Mouse (Mus musculus) forebrain, embryonic 12.5 days (tissue): ENCODE results near the gene Rxfp3. TPM values are rescaled to one million over a fixed set of nuclear protein-coding genes. Genes with fewer than 3 reads are reported as not detected.
"Not testable (repeated sequence)": the region's sequence is repeated elsewhere in the genome, so short reads cannot be mapped to it uniquely, and the experiment has no call there.

Source experiments
- ATAC-seq: fragments of 200-750 bp; cut with Nextera tagmentation; 2 replicates; pipeline ENCODE4 v1.8.0; 2017; ENCODE audit warnings: moderate TSS enrichment; ENCODE audit not compliant: low FRiP score
- H3K27ac ChIP-seq: fragments of 300-500 bp; sonication (generic); 2 replicates; pipeline ENCODE4 v1.5.1; 2016; ENCODE audit warnings: mild to moderate bottlenecking
- H3K27me3 ChIP-seq: fragments of 300-500 bp; sonication (generic); 2 replicates; pipeline ENCODE4 v1.6.1; 2016; ENCODE audit warnings: mild to moderate bottlenecking
- H3K36me3 ChIP-seq: fragments of 300-500 bp; sonication (generic); replicated peaks from 2 replicates; pipeline ENCODE4 v1.6.1; 2016; ENCODE audit warnings: mild to moderate bottlenecking
- H3K4me1 ChIP-seq: fragments of 300-500 bp; sonication (generic); 2 replicates; pipeline ENCODE4 v1.6.1; 2016
- H3K4me2 ChIP-seq: fragments of 300-500 bp; sonication (generic); 2 replicates; pipeline ENCODE4 v1.6.1; 2016; ENCODE audit warnings: mild to moderate bottlenecking, moderate library complexity
- H3K4me3 ChIP-seq: fragments of 300-500 bp; sonication (generic); replicated peaks from 2 replicates; pipeline ENCODE4 v1.5.1; 2016; ENCODE audit warnings: mild to moderate bottlenecking
- H3K9ac ChIP-seq: fragments of 300-500 bp; sonication (generic); 2 replicates; pipeline ENCODE4 v1.6.1; 2016; ENCODE audit warnings: mild to moderate bottlenecking
- H3K9me3 ChIP-seq: fragments of 300-500 bp; sonication (generic); 2 replicates; pipeline ENCODE4 v1.6.1; 2016
- WGBS: fragments of 180-500 bp; shearing (Covaris S2); methylation state at CpG from one replicate; pipeline ENCODE4 v1.1.7; 2016; 5-methylcytosine and 5-hydroxymethylcytosine counted together
- polyA plus RNA-seq: library from polyadenylated mRNA; unstranded; fragments of >200 nt; fragmentation: Nextera tagmentation; extraction: Ambion mirVana; gene quantifications from 2 replicates; pipeline ENCODE4 v1.2.1, GENCODE M21; 2016

Rxfp3 gene
- polyA plus RNA-seq, 1 experiment from 2014 or later: 2.5 TPM

- no peaks in the 10 kb centered on the region for H3K4me1 ChIP-seq
- H3K9me3 ChIP-seq: no peaks in the 10 kb centered on the region
- 74% methylated on average over 4 of the region's 4 CpGs for WGBS
- ATAC-seq: no peak
- H3K27me3 ChIP-seq: no peaks in the 10 kb centered on the region
- no peak overlapping the region for H3K9ac ChIP-seq
- no peaks in the 10 kb centered on the region for H3K36me3 ChIP-seq
- H3K27ac ChIP-seq: no peak overlapping the region
- no peak overlapping the region for H3K4me3 ChIP-seq
- H3K4me2 ChIP-seq: no peak overlapping the region
Observed at GRCm38 (mm10) chr15:11026801-11027561, 10.8 kb downstream of the Rxfp3 start.

DNA sequence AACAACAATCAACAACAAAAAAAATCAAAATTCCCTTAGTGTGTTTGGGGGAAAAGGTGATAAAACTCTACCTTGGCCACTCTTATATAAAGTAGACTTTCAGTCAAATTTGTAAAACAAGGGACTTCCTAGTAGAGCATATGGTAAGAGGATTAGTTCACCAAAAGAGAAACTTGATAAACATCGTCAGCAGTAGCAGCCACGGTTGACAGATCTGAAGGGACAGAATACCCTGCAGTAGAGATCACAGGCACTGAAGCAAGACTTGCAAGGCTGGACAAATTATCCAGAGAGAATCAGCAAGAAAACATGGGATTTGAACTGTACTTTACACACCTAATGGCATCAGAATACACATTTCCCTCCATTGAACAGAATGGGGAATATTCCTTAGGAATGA, 22.9 kb downstream of the Rxfp3 start:
- Histone ChIP-seq H3K27ac (no peak overlapping the region), H3K27me3 (no peaks in the 10 kb centered on the region), H3K4me3 (no peak overlapping the region), H3K36me3 (no peaks in the 10 kb centered on the region), H3K4me1 (no peaks in the 10 kb centered on the region), H3K9ac (no peak overlapping the region), H3K9me3 (no peaks in the 10 kb centered on the region), H3K4me2 (no peak overlapping the region)
- no peak for ATAC-seq
- 37% methylated on average over 2 of the region's 2 CpGs for WGBS

GRCm38 (mm10) chr15:11010976-11011548, 26.7 kb downstream of the Rxfp3 start:
- 95% methylated on average over 11 of the region's 11 CpGs for WGBS
- no peak for ATAC-seq
- no peak overlapping the region for H3K4me3 ChIP-seq
- no peak overlapping the region for H3K4me2 ChIP-seq
- no peaks in the 10 kb centered on the region for H3K36me3 ChIP-seq
- no peak overlapping the region for H3K27ac ChIP-seq
- no peak overlapping the region for H3K9ac ChIP-seq
- H3K9me3 ChIP-seq: no peaks in the 10 kb centered on the region
- H3K4me1 ChIP-seq: no peaks in the 10 kb centered on the region
- H3K27me3 ChIP-seq: no peaks in the 10 kb centered on the region

- H3K9me3 ChIP-seq: no peaks in the 10 kb centered on the region
- H3K27ac ChIP-seq: no peak overlapping the region
- H3K4me3 ChIP-seq: no peak overlapping the region
- H3K36me3 ChIP-seq: no peaks in the 10 kb centered on the region
- no peak overlapping the region for H3K9ac ChIP-seq
- ATAC-seq: no peak
- 23% methylated on average over 5 of the region's 5 CpGs for WGBS
- H3K4me1 ChIP-seq: no peaks in the 10 kb centered on the region
- H3K27me3 ChIP-seq: no peaks in the 10 kb centered on the region
- H3K4me2 ChIP-seq: no peak overlapping the region
Observed at GRCm38 (mm10) chr15:11008756-11009155, 29.0 kb downstream of the Rxfp3 start.

- no peaks in the 10 kb centered on the region for H3K27me3 ChIP-seq
- H3K9me3 ChIP-seq: no peaks in the 10 kb centered on the region
- ATAC-seq: no peak
- 87% methylated on average over 6 of the region's 6 CpGs for WGBS
- no peak overlapping the region for H3K9ac ChIP-seq
- H3K36me3 ChIP-seq: no peaks in the 10 kb centered on the region
- H3K4me2 ChIP-seq: no peak overlapping the region
- no peak overlapping the region for H3K4me3 ChIP-seq
- H3K4me1 ChIP-seq: no peaks in the 10 kb centered on the region
- no peak overlapping the region for H3K27ac ChIP-seq
Observed at GRCm38 (mm10) chr15:11004646-11005045, 33.1 kb downstream of the Rxfp3 start.

DNA sequence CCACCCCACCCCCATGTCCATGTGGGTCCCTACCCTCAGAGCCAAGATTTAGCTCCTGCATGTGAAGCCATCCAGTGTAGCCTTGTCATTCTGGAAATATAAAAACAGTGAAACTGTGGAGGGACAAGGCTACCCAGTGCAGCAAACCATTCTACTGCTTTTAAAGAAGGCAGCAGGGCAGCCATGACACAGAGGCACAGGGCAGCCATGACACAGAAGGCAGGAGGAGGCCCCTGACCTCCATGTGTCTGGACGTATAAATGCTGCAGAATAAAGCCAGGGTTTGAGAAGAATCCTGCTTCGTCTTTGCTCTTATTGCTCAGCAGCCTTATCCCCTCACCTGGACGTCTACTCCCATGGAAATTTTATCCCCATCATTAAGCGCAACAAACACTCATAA, 34.0 kb downstream of the Rxfp3 start:
- H3K4me2 ChIP-seq: no peak overlapping the region
- H3K27me3 ChIP-seq: no peaks in the 10 kb centered on the region
- no peaks in the 10 kb centered on the region for H3K9me3 ChIP-seq
- WGBS: 93% methylated on average over 4 of the region's 4 CpGs
- no peak for ATAC-seq
- H3K36me3 ChIP-seq: no peaks in the 10 kb centered on the region
- H3K4me3 ChIP-seq: no peak overlapping the region
- H3K4me1 ChIP-seq: no peaks in the 10 kb centered on the region
- no peak overlapping the region for H3K9ac ChIP-seq
- no peak overlapping the region for H3K27ac ChIP-seq

DNA sequence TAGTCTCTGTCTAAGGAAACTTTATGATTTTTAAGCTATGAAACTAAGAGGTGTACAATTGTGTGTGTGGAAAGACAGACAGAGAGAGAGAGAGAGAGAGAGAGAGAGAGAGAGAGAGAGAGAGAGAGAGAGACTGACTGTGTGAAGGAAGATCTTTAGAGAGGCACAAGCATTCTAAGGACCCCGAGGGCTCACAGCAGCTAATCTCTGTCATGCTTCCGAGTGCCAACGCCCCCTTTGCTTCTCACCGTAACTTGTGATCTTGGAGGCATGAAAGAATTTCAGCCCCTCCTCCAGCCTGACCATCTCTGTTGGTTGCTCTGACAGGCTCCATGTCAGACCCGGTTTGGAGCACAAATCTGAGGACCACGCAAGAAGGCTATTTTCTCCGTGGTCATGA, 37.4 kb downstream of the Rxfp3 start, which contains the start of gene Slc45a2:
Gene Slc45a2, plus strand, starts transcription at position 301 of the 400 bp plus-strand sequence.
- no peaks in the 10 kb centered on the region for H3K27me3 ChIP-seq
- no peak within 1 kb of the TSS for H3K27ac ChIP-seq
- no peaks in the 10 kb centered on the region for H3K9me3 ChIP-seq
- no peak within 1 kb of the TSS for H3K4me2 ChIP-seq
- no peaks in the 10 kb centered on the region for H3K4me1 ChIP-seq
- H3K4me3 ChIP-seq: no peak within 1 kb of the TSS
- ATAC-seq: no peak
- no peak within 1 kb of the TSS for H3K9ac ChIP-seq
- H3K36me3 ChIP-seq: no peaks in the 10 kb centered on the region
- WGBS: 60% methylated on average over 7 of the region's 7 CpGs

GRCm38 (mm10) chr15:10999832-11000231, 38.0 kb downstream of the Rxfp3 start:
- Histone ChIP-seq H3K36me3 (no peaks in the 10 kb centered on the region), H3K4me1 (no peaks in the 10 kb centered on the region), H3K27me3 (no peaks in the 10 kb centered on the region), H3K9ac (no peak overlapping the region), H3K27ac (no peak overlapping the region), H3K4me2 (no peak overlapping the region), H3K9me3 (no peaks in the 10 kb centered on the region), H3K4me3 (no peak overlapping the region)
- WGBS: 59% methylated on average over 5 of the region's 5 CpGs
- no peak for ATAC-seq

- 100% methylated on average over 1 of the region's 1 CpGs for WGBS
- Histone ChIP-seq H3K27me3 (no peaks in the 10 kb centered on the region), H3K27ac (no peak overlapping the region), H3K9me3 (no peaks in the 10 kb centered on the region), H3K36me3 (no peaks in the 10 kb centered on the region), H3K4me2 (no peak overlapping the region), H3K4me3 (no peak overlapping the region), H3K4me1 (no peaks in the 10 kb centered on the region), H3K9ac (no peak overlapping the region)
- ATAC-seq: no peak
Observed at GRCm38 (mm10) chr15:10991566-10991965, 46.2 kb downstream of the Rxfp3 start.

DNA sequence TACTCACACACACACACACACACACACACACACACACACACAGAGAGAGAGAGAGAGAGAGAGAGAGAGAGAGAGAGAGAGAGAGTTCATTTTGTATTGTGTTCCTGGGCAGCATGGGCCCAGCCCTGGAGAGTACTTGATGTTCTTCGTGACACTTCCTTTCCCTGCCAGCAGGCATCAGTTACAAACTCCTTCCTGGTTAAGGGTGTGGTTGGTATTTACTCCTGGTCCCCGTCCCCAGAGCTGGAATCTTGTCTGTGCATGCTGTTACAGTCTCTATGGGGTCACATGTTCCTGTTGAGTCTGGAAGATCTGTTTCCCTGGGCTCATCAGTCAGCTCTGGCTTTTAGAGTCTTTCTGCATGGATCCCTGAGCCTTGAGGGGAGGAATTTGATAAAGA, 47.4 kb downstream of the Rxfp3 start:
- 64% methylated on average over 2 of the region's 2 CpGs for WGBS

GRCm38 (mm10) chr15:10986477-10986876, 51.3 kb downstream of the Rxfp3 start:
- not testable (repeated sequence) for H3K4me1 ChIP-seq, H3K27ac ChIP-seq, H3K36me3 ChIP-seq, H3K9ac ChIP-seq, H3K9me3 ChIP-seq, H3K4me2 ChIP-seq, ATAC-seq, H3K27me3 ChIP-seq, H3K4me3 ChIP-seq
- WGBS: 74% methylated on average over 2 of the region's 2 CpGs

More for the DNA sequence above, 47.4 kb downstream of the Rxfp3 start:
- ATAC-seq: no peak
- Histone ChIP-seq H3K4me3 (no peak overlapping the region), H3K4me2 (no peak overlapping the region), H3K4me1 (no peaks in the 10 kb centered on the region), H3K27ac (no peak overlapping the region), H3K9me3 (no peaks in the 10 kb centered on the region), H3K9ac (no peak overlapping the region), H3K27me3 (no peaks in the 10 kb centered on the region), H3K36me3 (no peaks in the 10 kb centered on the region)

DNA sequence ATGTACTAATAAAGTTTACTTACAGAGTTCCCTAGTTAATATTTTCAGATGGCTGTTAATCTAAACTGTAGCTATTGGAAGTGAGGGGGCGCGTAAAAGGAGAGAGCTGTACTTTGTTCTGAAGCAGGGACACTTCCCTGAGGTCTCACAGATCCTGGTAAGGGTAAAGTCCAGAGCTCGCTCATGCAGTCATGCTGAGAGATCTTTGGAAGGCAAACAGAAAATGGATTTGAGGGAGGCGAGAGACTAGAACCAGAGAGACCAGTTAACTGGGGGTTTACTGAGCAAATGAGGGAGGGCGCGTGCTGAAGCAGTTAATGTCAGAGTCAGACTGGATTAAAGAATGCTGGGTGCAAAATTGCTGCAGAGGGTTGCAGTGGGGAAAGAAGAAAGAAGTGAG, 52.0 kb downstream of the Rxfp3 start:
- no peak for ATAC-seq
- no peak overlapping the region for H3K9ac ChIP-seq
- 86% methylated on average over 6 of the region's 6 CpGs for WGBS
- H3K36me3 ChIP-seq: no peaks in the 10 kb centered on the region
- no peaks in the 10 kb centered on the region for H3K27me3 ChIP-seq
- H3K4me1 ChIP-seq: peaks cover 10% of the 10 kb centered on the region
- H3K27ac ChIP-seq: no peak overlapping the region
- H3K9me3 ChIP-seq: no peaks in the 10 kb centered on the region
- no peak overlapping the region for H3K4me2 ChIP-seq
- H3K4me3 ChIP-seq: no peak overlapping the region
